ENCODE assay signal across 8 mouse cellular contexts in genomic region chr11:60776829-60777740, GRCm38 (mm10). TPM values are rescaled to one million over a fixed set of nuclear protein-coding genes. Genes with fewer than 3 reads are reported as not detected.
A peak's percentile ranks its signal among the peaks of the same experiment; 100 is the strongest.
DNase-seq lines count a peak whose midpoint lies in the region; ATAC-seq lines count a peak whose summit lies in the region.

Gene Top3a, minus strand, starts transcription at chr11:60777365.
Gene Smcr8, plus strand, starts transcription at chr11:60777524.

- intact Hi-C loops in gastrocnemius, postnatal 14 days (cut with DNase I; ENCODE audit: low total_unique reads) = loop anchor here (5.0 kb wide), 1 partner anchor 35 kb away; no protein-coding TSS in a partner anchor
- intact Hi-C loops in left cerebral cortex, postnatal 10 days (cut with DNase I) = loop anchor here (5.0 kb wide), 1 partner anchor 100 kb away; the partner anchor contains the start of gene Tmem11

- ATAC-seq in inflammation-experienced regulatory T-cells, adult 6 months = peak; percentile 95
- ATAC-seq in megakaryocyte-erythroid progenitor cell, adult 5-6 weeks (replicated peaks; ENCODE audit: low FRiP score, low TSS enrichment, poor library complexity, severe bottlenecking) = peak; percentile 93

- DNase-seq in adrenal gland, adult (ENCODE audit: inconsistent age in 2 of 2, low spot score in 1 of 2) = peak; percentile 88 to 97
- peak; percentile 96 for DNase-seq in embryo, embryonic 10.5 days (ENCODE audit: low spot score)
- peak; percentile 74 for DNase-seq in gastrocnemius, postnatal 14 days
- peak; percentile 84 to 88 for DNase-seq in left cerebral cortex, postnatal 10 days (ENCODE audit: extremely low spot score in 1 of 2, low spot score in 2 of 2)
- peak; percentile 85 for DNase-seq in right cerebral cortex, postnatal 25 days
- DNase-seq in urinary bladder, postnatal 4 days (ENCODE audit: low spot score in 2 of 2) = peak; percentile 76 to 80

RNA-seq across cellular contexts. Expression of gene Top3a, which starts in this region (rescaled TPM):
- total RNA-seq in gastrocnemius, postnatal 14 days (2021) = 1 to 10 TPM; 3.8 to 4.5 TPM
- polyA plus RNA-seq in inflammation-experienced regulatory T-cells, adult 6 months (2017; shearing (Covaris generic)) = 10 to 100 TPM; 10.6 to 13.8 (median 12.5) TPM
- 1 to 10 TPM; 4.7 to 5.3 TPM for total RNA-seq in left cerebral cortex, postnatal 10 days (2021)
- total RNA-seq in megakaryocyte-erythroid progenitor cell, adult 5-6 weeks (2014; fragmentation: Nextera tagmentation) = 17.9 and 18.8 TPM in 2 replicates
- total RNA-seq in megakaryocyte-erythroid progenitor cell, adult 5-6 weeks (2017) = 19.8 and 24.8 TPM in 2 replicates

RNA-seq across cellular contexts. Expression of gene Smcr8, which starts in this region (rescaled TPM):
- 10 to 100 TPM; 11.2 to 16.7 TPM for total RNA-seq in gastrocnemius, postnatal 14 days (2021)
- polyA plus RNA-seq in inflammation-experienced regulatory T-cells, adult 6 months (2017; shearing (Covaris generic)) = 1 to 10 TPM; 5.5 to 6.7 (median 6.3) TPM
- 10 to 100 TPM; 24.6 to 26.0 TPM for total RNA-seq in left cerebral cortex, postnatal 10 days (2021)
- total RNA-seq in megakaryocyte-erythroid progenitor cell, adult 5-6 weeks (2014; fragmentation: Nextera tagmentation) = 18.5 and 21.5 TPM in 2 replicates
- total RNA-seq in megakaryocyte-erythroid progenitor cell, adult 5-6 weeks (2017) = 11.7 and 11.9 TPM in 2 replicates

Comparison
In these comparisons a context has a peak if more than half of its experiments do, and no peak if none do; other contexts are left out.
1. Peak in every context shown above with its lines: DNase-seq and ATAC-seq.